Mouse (Mus musculus): ENCODE measurements around the gene Zc3h12a. TPM values are rescaled to one million over a fixed set of nuclear protein-coding genes. Genes with fewer than 3 reads are reported as not detected.

Gene Zc3h12a
- polyA plus RNA-seq, 1 experiment from 2014 or later: 1.6 TPM

DNA sequence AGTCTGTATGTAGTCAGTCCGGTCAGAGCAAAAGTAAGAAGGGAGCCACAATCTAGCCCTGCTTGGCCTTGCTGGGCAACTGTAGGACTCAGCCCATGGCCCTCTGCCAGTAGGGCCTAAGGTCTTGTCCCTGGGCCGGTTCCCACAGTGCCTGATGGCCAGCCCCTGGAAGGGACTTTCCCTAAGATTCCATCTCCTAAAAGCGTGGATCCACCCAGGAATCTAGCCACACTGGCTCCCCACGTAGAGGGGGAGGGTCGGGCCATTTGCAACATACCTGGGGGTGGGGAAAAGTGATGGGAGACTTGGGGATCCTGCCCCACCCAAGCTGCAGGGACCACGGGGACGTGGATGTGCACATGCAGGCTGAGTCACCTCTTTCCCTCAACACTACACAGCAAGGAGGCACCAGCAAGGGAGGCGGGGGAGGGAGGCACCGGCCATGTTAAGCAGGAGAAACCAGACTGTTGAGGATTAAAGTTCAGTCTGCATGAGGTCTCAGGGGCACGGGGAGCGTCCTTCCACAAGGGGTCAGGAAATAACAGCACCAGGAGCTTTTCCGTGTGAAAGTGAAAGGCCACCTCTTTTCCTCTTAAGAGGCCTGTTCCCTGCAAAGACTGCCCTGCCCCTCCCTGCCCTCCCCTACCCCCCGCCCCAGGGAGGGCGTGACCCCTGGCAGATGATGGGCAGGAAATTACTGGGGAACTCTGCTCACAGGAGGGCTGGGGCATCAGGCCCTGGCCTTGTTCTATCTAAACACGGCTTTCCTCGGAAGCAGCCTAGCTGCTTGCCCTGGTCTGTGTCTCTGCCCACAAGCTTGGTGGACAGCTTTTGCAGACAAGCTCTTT is 5.0 kb downstream of the Zc3h12a start:
- Histone ChIP-seq H3K4me3 (ENCODE audit: low read depth, low read length) (no peak overlapping the region), H3K27me3 (replicated peaks; ENCODE audit: insufficient read depth, low read length) (no peaks in the 10 kb centered on the region), H3K9me3 (ENCODE audit: low read length) (no peaks in the 10 kb centered on the region), H3K9ac (replicated peaks; ENCODE audit: low read depth) (0 out of 2 replicates have a peak overlapping the region, but pooled peaks have one; percentile 12), H3K27ac (ENCODE audit: low read length) (peak overlapping the region; percentile 71), H3K36me3 (ENCODE audit: insufficient read depth, low read length) (0 out of 2 replicates have a peak, but pooled peaks cover 8% of the 10 kb centered on the region), H3K4me2 (replicated peaks; ENCODE audit: low read depth, low read length) (0 out of 2 replicates have a peak overlapping the region, but pooled peaks have one; percentile 14), H3K4me1 (ENCODE audit: insufficient read depth, low read depth, low read length) (peaks cover 40% of the 10 kb centered on the region)
- TF ChIP-seq EP300 (IDR thresholded peaks at IDR 0.05): no peak
- TF ChIP-seq CTCF (IDR thresholded peaks at IDR 0.05): peak; percentile 27; the same call in 1 of the 2 replicates
- ATAC-seq (peak; percentile 40; the same call in 1 of the 2 replicates), DNase-seq (ENCODE audit: low spot score) (peak; percentile 65)
- 20% methylated on average over 16 of the region's 16 CpGs for WGBS

GRCm38 (mm10) chr4:125119721-125120120 is 7.9 kb downstream of the Zc3h12a start:
- peaks cover 33% of the 10 kb centered on the region for H3K4me1 ChIP-seq (ENCODE audit: insufficient read depth, low read depth, low read length)
- no peak for DNase-seq (ENCODE audit: low spot score)
- no peak overlapping the region for H3K4me3 ChIP-seq (ENCODE audit: low read depth, low read length)
- no peak overlapping the region for H3K4me2 ChIP-seq (replicated peaks; ENCODE audit: low read depth, low read length)
- no peaks in the 10 kb centered on the region for H3K9me3 ChIP-seq (ENCODE audit: low read length)
- no peaks in the 10 kb centered on the region for H3K27me3 ChIP-seq (replicated peaks; ENCODE audit: insufficient read depth, low read length)
- H3K9ac ChIP-seq (replicated peaks; ENCODE audit: low read depth): no peak overlapping the region
- ATAC-seq: no peak
- 0 out of 2 replicates have a peak, but pooled peaks cover 8% of the 10 kb centered on the region for H3K36me3 ChIP-seq (ENCODE audit: insufficient read depth, low read length)
- TF ChIP-seq CTCF (IDR thresholded peaks at IDR 0.05) (no peak), EP300 (IDR thresholded peaks at IDR 0.05) (no peak)
- 93% methylated on average over 11 of the region's 11 CpGs for WGBS
- H3K27ac ChIP-seq (ENCODE audit: low read length): no peak overlapping the region

DNA sequence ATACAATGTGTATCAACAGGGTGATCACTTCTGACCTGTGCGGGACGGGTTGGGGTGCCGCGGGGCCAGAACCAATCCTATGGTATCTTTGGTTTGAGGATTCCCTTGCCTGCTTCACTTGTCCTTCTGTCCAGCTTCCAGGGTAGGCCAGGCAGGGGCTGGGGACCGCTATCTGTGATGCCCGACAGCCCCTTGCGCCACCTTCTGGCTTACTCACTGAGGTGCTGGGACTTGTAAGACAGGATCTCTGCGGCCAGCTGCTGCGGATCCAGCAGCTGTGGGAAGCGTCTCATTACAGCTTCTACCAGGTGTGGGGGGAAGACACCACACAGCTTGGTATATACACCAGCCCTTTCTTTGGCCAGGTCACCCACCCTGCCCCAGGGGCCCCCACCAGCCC is 8.6 kb downstream of the Zc3h12a start:
- DNase-seq (ENCODE audit: low spot score) (no peak), ATAC-seq (no peak)
- no peak overlapping the region for H3K4me2 ChIP-seq (replicated peaks; ENCODE audit: low read depth, low read length)
- 43% methylated on average over 10 of the region's 10 CpGs for WGBS
- peaks cover 26% of the 10 kb centered on the region for H3K4me1 ChIP-seq (ENCODE audit: insufficient read depth, low read depth, low read length)
- 0 out of 2 replicates have a peak, but pooled peaks cover 8% of the 10 kb centered on the region for H3K36me3 ChIP-seq (ENCODE audit: insufficient read depth, low read length)
- no peak overlapping the region for H3K4me3 ChIP-seq (ENCODE audit: low read depth, low read length)
- no peaks in the 10 kb centered on the region for H3K27me3 ChIP-seq (replicated peaks; ENCODE audit: insufficient read depth, low read length)
- TF ChIP-seq CTCF (IDR thresholded peaks at IDR 0.05) (peak; percentile 44), EP300 (IDR thresholded peaks at IDR 0.05) (no peak)
- H3K9me3 ChIP-seq (ENCODE audit: low read length): no peaks in the 10 kb centered on the region
- no peak overlapping the region for H3K9ac ChIP-seq (replicated peaks; ENCODE audit: low read depth)
- H3K27ac ChIP-seq (ENCODE audit: low read length): no peak overlapping the region

DNA sequence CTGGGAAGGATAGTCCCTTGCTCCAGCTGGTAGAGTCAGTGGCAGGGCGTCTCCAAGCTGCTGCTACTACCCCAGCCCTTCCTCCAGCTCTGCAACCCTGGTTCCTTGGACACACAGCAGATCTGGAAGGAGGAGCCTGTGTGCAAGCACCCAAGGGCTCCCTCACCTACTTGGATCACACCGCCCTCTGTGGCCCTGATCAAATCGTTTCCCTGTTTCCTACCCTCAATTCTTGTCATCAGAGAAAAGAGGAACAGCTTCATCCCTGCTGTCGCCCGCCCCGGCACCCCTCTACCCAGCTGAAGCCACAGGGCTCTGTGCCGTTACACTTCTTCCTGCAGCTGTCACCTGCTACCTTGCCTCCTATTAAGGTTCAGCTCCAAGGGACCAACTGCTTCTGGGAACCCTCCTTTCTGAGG is 9.7 kb downstream of the Zc3h12a start:
- TF ChIP-seq CTCF (IDR thresholded peaks at IDR 0.05): no peak
- no peak for TF ChIP-seq EP300 (IDR thresholded peaks at IDR 0.05)
- H3K27ac ChIP-seq (ENCODE audit: low read length): no peak overlapping the region
- H3K4me2 ChIP-seq (replicated peaks; ENCODE audit: low read depth, low read length): no peak overlapping the region
- no peak overlapping the region for H3K9ac ChIP-seq (replicated peaks; ENCODE audit: low read depth)
- H3K9me3 ChIP-seq (ENCODE audit: low read length): no peaks in the 10 kb centered on the region
- no peaks in the 10 kb centered on the region for H3K27me3 ChIP-seq (replicated peaks; ENCODE audit: insufficient read depth, low read length)
- DNase-seq (ENCODE audit: low spot score) (peak; percentile 33), ATAC-seq (no peak)
- peaks cover 19% of the 10 kb centered on the region for H3K4me1 ChIP-seq (ENCODE audit: insufficient read depth, low read depth, low read length)
- no peak overlapping the region for H3K4me3 ChIP-seq (ENCODE audit: low read depth, low read length)
- H3K36me3 ChIP-seq (ENCODE audit: insufficient read depth, low read length): 0 out of 2 replicates have a peak, but pooled peaks cover 8% of the 10 kb centered on the region
- 87% methylated on average over 7 of the region's 7 CpGs for WGBS

- Histone ChIP-seq H3K4me1 (ENCODE audit: insufficient read depth, low read depth, low read length) (peaks cover 12% of the 10 kb centered on the region), H3K9ac (replicated peaks; ENCODE audit: low read depth) (no peak overlapping the region), H3K4me2 (replicated peaks; ENCODE audit: low read depth, low read length) (no peak overlapping the region), H3K27ac (ENCODE audit: low read length) (no peak overlapping the region), H3K36me3 (ENCODE audit: insufficient read depth, low read length) (0 out of 2 replicates have a peak, but pooled peaks cover 8% of the 10 kb centered on the region), H3K27me3 (replicated peaks; ENCODE audit: insufficient read depth, low read length) (no peaks in the 10 kb centered on the region), H3K4me3 (ENCODE audit: low read depth, low read length) (no peak overlapping the region), H3K9me3 (ENCODE audit: low read length) (no peaks in the 10 kb centered on the region)
- DNase-seq (ENCODE audit: low spot score) (no peak), ATAC-seq (no peak)
- no peak for TF ChIP-seq EP300 (IDR thresholded peaks at IDR 0.05)
- TF ChIP-seq CTCF (IDR thresholded peaks at IDR 0.05): no peak
- WGBS: 50% methylated on average over 13 of the region's 13 CpGs
These were observed 10.7 kb downstream of the Zc3h12a start for GRCm38 (mm10) chr4:125116929-125117328.

DNA sequence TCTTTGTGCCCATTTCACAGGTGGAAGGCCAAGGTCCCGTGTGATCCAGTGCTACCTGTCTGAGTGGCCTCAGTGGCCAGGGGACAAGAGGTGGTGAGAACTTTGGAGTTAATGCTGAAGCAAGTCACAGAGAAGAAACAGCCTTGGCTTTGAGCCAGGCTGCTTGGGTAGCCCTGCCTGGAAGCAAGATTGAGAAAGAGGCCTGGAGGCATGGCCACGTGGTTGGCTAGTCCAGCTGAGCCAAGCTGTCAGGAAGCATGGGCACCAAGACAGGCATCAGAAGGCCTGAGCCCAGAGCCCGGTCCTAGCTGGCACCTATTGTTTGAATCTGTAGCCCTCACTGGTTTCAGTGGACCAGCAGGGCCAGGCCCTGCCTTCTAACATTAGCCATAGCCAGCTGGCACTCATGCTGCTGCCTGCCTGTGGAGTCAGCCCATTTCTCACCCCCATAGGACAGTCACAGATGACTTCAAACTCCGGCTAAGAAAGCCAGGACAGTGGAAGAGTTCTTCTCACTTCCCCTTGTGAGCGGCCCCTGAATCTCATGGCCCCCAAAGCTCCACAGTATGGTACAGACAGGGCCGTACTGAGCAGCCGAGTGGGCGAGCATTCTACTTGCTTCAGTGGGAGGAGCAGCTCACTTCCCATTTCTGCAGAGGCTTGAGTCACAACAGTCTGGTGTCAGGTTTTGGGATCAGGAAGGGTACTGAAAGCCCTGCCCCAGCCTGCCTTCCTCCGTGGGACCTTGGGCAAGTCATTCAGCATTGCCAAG is 11.4 kb downstream of the Zc3h12a start:
- peak; percentile 66 for ATAC-seq
- TF ChIP-seq CTCF (IDR thresholded peaks at IDR 0.05): no peak
- no peak for TF ChIP-seq EP300 (IDR thresholded peaks at IDR 0.05)
- Histone ChIP-seq H3K27me3 (replicated peaks; ENCODE audit: insufficient read depth, low read length) (no peaks in the 10 kb centered on the region), H3K4me2 (replicated peaks; ENCODE audit: low read depth, low read length) (no peak overlapping the region), H3K9me3 (ENCODE audit: low read length) (no peaks in the 10 kb centered on the region), H3K36me3 (ENCODE audit: insufficient read depth, low read length) (0 out of 2 replicates have a peak, but pooled peaks cover 8% of the 10 kb centered on the region), H3K27ac (ENCODE audit: low read length) (peak overlapping the region; percentile 63), H3K9ac (replicated peaks; ENCODE audit: low read depth) (no peak overlapping the region), H3K4me1 (ENCODE audit: insufficient read depth, low read depth, low read length) (peaks cover 12% of the 10 kb centered on the region), H3K4me3 (ENCODE audit: low read depth, low read length) (no peak overlapping the region)
- peak; percentile 82 for DNase-seq (ENCODE audit: low spot score)
- 47% methylated on average over 9 of the region's 9 CpGs for WGBS
